Mouse (Mus musculus) limb, embryonic 15.5 days (tissue): Measurements from ENCODE around the gene Polr1c. TPM values are rescaled to one million over a fixed set of nuclear protein-coding genes. Genes with fewer than 3 reads are reported as not detected.

Experiments used
- ATAC-seq: fragments of 200-750 bp; cut with Nextera tagmentation; 2 replicates; pipeline ENCODE4 v1.8.0; 2017; ENCODE audit warnings: low read depth, moderate TSS enrichment; ENCODE audit not compliant: insufficient number of reproducible peaks, low FRiP score, low TSS enrichment
- H3K27ac ChIP-seq: fragments of 300-500 bp; sonication (generic); 2 replicates; pipeline ENCODE4 v1.5.1; 2015; ENCODE audit warnings: moderate library complexity, mild to moderate bottlenecking, inconsistent platforms
- H3K27me3 ChIP-seq: fragments of 300-500 bp; sonication (generic); 2 replicates; pipeline ENCODE4 v1.6.1; 2015; ENCODE audit warnings: inconsistent platforms
- H3K36me3 ChIP-seq: fragments of 300-500 bp; sonication (generic); 2 replicates; pipeline ENCODE4 v1.6.1; 2015; ENCODE audit warnings: inconsistent platforms
- H3K4me1 ChIP-seq: fragments of 300-500 bp; sonication (generic); 2 replicates; pipeline ENCODE4 v1.6.1; 2015; ENCODE audit warnings: inconsistent platforms
- H3K4me2 ChIP-seq: fragments of 300-500 bp; sonication (generic); 2 replicates; pipeline ENCODE4 v1.6.1; 2015; ENCODE audit warnings: mild to moderate bottlenecking, inconsistent platforms
- H3K4me3 ChIP-seq: fragments of 300-500 bp; sonication (generic); 2 replicates; pipeline ENCODE4 v1.5.1; 2015; ENCODE audit warnings: mild to moderate bottlenecking, inconsistent platforms
- H3K9ac ChIP-seq: fragments of 300-500 bp; sonication (generic); 2 replicates; pipeline ENCODE4 v1.6.1; 2015; ENCODE audit warnings: inconsistent platforms
- H3K9me3 ChIP-seq: fragments of 300-500 bp; sonication (generic); 2 replicates; pipeline ENCODE4 v1.6.1; 2016; ENCODE audit warnings: inconsistent platforms
- WGBS: fragments of 180-500 bp; shearing (Covaris S2); methylation state at CpG from one replicate; pipeline ENCODE4 v1.1.7; 2015; 5-methylcytosine and 5-hydroxymethylcytosine counted together
- polyA plus RNA-seq: library from polyadenylated mRNA; unstranded; fragments of >200 nt; fragmentation: Nextera tagmentation; extraction: Ambion mirVana; gene quantifications from 2 replicates; pipeline ENCODE4 v1.2.1, GENCODE M21; 2015

Gene Polr1c
- polyA plus RNA-seq, 1 experiment from 2014 or later, result 76.5 TPM

DNA sequence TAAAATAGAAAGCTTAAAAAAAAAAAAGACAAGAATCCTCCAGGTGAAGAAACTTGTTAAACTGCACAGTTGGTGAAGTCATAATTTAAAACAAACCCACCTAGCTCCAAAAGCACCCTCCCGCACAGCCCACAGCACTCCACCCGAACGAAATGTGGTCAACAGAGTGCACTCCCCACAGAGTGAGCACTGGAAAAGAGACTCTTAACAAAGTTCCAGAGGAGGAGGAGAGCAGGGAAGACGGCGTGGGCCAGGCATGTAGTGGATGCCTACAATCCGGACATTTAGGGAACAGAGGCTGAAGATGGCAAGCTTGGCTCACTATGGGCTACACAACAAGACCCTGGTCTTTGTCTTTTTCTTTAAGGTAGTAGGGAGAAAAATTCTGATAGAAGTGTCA lies 27.2 kb upstream of the Polr1c start:
- Histone ChIP-seq H3K4me1 (peaks cover 37% of the 10 kb centered on the region), H3K4me3 (no peak overlapping the region), H3K9me3 (no peaks in the 10 kb centered on the region), H3K4me2 (no peak overlapping the region), H3K27me3 (no peaks in the 10 kb centered on the region), H3K27ac (no peak overlapping the region), H3K36me3 (peaks cover 47% of the 10 kb centered on the region), H3K9ac (no peak overlapping the region)
- WGBS, result 68% methylated on average over 6 of the region's 6 CpGs
- ATAC-seq, result no peak

DNA sequence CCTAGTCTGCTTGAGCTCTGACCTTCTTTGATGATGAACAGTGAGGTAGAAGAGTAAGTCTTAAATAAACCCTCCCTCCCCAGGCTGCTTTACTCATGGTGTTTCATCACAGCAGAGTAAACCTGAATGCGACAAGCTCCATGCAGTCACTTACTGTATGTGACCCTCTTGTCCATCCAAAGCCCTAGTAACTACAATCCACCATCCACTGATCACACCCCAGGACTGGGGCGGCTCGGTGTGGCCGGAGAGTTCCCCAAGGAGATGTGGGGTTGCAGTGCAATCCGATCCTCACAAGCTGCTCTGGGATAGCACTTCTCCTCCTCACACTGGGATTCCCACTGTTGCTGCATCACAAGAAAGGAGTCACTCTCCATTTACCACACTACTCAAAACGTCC lies 26.6 kb upstream of the Polr1c start:
- Histone ChIP-seq H3K4me2 (no peak overlapping the region), H3K27ac (peak overlapping the region; percentile 63), H3K4me1 (peaks cover 42% of the 10 kb centered on the region), H3K27me3 (no peaks in the 10 kb centered on the region), H3K36me3 (peaks cover 49% of the 10 kb centered on the region), H3K4me3 (no peak overlapping the region), H3K9me3 (no peaks in the 10 kb centered on the region), H3K9ac (no peak overlapping the region)
- no peak for ATAC-seq
- WGBS, result 64% methylated on average over 6 of the region's 6 CpGs

DNA sequence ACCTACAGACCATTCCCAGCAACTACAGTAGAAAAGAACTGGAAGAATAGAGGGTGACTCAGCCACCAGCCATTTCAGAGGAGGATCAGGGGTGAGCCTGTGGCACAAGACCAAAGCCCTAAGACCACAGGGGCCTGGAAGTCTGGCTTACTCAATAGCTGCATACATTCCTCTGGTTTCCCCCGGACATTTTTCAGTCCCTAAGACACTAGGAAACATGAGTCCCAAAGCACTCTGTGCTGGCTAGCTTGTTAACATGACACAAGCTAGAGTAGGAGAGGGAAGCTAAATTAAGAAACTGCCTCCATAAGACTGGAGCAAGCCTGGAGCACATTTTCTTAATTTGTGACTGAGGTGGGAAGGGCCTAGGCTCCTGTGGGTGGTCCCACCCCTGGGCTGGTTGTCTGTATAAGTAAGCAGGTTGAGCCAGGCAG lies 26.0 kb upstream of the Polr1c start:
- peaks cover 42% of the 10 kb centered on the region for H3K4me1 ChIP-seq
- H3K36me3 ChIP-seq, result peaks cover 52% of the 10 kb centered on the region
- H3K4me3 ChIP-seq, result no peak overlapping the region
- H3K27me3 ChIP-seq, result no peaks in the 10 kb centered on the region
- WGBS, result 17% methylated on average over 1 of the region's 1 CpGs
- H3K4me2 ChIP-seq, result no peak overlapping the region
- no peaks in the 10 kb centered on the region for H3K9me3 ChIP-seq
- ATAC-seq, result peak; percentile 53
- no peak overlapping the region for H3K9ac ChIP-seq
- peak overlapping the region; percentile 63 for H3K27ac ChIP-seq

DNA sequence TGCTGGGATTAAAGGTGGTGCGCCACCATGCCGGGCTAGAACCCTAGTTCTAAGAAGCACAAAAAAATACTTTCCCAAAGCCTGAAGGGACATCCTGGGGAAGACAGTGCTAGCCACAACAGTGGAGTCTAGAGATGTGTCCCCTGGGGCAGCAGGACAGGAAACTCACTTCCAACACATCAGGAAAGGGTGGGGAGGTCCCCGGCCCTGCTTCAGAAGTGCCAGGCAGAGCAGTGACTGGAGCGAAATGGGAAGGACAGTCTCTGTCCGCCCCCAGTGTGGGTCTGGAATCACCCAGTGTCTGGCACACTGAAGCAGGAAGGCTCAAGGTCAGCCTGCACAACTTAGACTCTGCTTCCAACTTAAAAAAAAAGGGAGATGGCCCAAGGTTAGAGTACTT lies 24.8 kb upstream of the Polr1c start:
- H3K27me3 ChIP-seq, result no peaks in the 10 kb centered on the region
- peaks cover 57% of the 10 kb centered on the region for H3K36me3 ChIP-seq
- H3K4me3 ChIP-seq, result no peak overlapping the region
- H3K4me2 ChIP-seq, result no peak overlapping the region
- peaks cover 32% of the 10 kb centered on the region for H3K4me1 ChIP-seq
- WGBS, result 77% methylated on average over 5 of the region's 5 CpGs
- H3K9me3 ChIP-seq, result no peaks in the 10 kb centered on the region
- ATAC-seq, result no peak
- H3K27ac ChIP-seq, result no peak overlapping the region
- H3K9ac ChIP-seq, result no peak overlapping the region

DNA sequence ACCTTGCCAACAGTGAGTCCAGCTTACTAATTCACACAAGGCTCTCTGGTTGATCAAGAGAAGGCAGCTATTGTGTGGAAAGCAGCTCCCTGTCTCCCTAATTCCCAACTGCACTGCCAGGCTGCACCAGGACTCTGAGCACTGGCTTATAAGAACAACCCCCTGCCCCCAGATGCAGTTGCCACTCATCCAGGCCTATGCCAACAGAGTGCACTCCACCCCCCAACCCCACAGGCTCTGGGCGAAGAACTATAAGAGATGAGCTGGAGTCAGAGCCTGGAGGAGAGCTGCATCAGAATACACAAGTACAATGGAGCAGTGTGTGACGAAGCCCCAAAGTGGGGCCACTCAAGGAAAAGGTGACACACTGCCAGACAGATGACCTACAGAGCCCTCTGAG lies 24.2 kb upstream of the Polr1c start:
- Histone ChIP-seq H3K27ac (no peak overlapping the region), H3K27me3 (no peaks in the 10 kb centered on the region), H3K4me3 (no peak overlapping the region), H3K4me1 (peaks cover 28% of the 10 kb centered on the region), H3K9me3 (no peaks in the 10 kb centered on the region), H3K36me3 (peaks cover 58% of the 10 kb centered on the region), H3K9ac (no peak overlapping the region), H3K4me2 (no peak overlapping the region)
- 91% methylated on average over 2 of the region's 2 CpGs for WGBS
- no peak for ATAC-seq

DNA sequence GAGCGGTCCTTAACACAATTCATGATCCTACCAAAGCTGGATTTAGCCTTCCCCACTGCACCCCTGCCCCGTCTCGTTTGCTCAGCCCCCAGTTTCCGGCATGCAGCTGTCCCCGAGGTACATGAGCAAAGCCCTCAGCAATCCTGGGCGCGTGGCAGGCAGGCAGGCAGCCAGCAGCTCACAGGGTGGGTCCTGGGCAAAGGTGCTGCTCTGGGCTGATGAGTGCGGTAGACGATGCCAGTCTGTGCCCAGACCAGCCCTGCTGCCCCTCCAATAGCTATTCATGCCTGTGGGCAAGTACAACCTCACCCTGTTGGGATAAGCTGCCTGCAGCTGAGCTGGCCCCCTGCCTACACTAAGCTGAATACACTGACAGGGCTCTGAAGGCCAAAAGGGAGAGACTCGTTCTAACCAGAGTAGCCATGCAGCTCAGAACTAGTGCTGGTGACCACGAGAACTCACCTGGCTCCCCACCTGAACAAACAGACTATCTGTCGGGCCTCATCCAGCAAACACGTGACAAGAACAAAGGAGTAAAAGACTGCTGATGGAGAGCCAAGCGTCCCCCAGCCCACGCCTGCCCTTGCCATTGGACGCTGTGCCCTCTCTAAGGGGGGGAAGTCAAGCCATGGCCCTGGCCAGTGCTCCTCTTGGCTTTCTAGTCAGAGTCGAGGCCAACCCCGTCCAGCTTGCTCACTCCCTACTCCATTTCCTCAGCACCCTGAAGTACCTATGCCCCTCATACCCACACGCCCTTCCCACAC lies 22.1 kb upstream of the Polr1c start:
- Histone ChIP-seq H3K36me3 (peaks cover 63% of the 10 kb centered on the region), H3K4me2 (no peak overlapping the region), H3K4me1 (peaks cover 37% of the 10 kb centered on the region), H3K9ac (no peak overlapping the region), H3K9me3 (no peaks in the 10 kb centered on the region), H3K27ac (peak overlapping the region; percentile 47), H3K4me3 (no peak overlapping the region), H3K27me3 (no peaks in the 10 kb centered on the region)
- no peak for ATAC-seq
- WGBS, result 79% methylated on average over 19 of the region's 19 CpGs

DNA sequence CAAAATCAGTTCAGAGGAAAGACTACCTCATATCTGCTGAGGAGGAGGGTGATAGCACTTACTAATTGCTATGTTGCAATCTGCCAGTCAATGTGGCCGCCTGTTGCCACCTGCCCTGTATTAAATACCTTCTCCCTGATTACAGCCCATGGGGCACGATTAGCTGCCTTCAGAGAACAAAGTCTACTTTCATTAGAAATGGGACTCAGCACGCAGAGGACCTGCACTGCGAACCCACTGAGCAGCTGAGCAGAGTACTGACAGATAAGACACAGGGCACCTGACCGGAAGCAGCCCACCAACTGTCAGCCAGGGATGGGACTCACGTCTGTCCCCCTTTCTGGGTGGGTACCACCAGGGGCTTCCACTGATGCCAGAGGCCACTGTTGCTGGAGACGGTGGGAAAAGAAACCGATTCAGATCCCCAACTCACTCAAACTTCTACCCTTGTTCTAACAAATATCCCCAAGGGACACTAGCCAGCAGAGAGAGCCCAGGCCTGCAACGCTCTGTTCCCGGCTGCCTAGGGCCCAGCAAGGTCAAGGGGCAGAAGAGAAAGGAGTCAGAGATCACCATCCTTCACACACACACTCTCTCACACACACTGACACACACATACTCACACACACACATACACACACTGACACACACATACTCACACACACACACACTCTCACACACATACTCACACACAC lies 20.3 kb upstream of the Polr1c start:
- Histone ChIP-seq H3K27ac (peak overlapping the region; percentile 11; the same call in 1 of the 2 replicates), H3K9ac (no peak overlapping the region), H3K4me1 (peaks cover 26% of the 10 kb centered on the region), H3K4me3 (no peak overlapping the region), H3K4me2 (no peak overlapping the region), H3K36me3 (peaks cover 77% of the 10 kb centered on the region), H3K27me3 (no peaks in the 10 kb centered on the region), H3K9me3 (no peaks in the 10 kb centered on the region)
- ATAC-seq, result no peak
- WGBS, result 76% methylated on average over 10 of the region's 10 CpGs

DNA sequence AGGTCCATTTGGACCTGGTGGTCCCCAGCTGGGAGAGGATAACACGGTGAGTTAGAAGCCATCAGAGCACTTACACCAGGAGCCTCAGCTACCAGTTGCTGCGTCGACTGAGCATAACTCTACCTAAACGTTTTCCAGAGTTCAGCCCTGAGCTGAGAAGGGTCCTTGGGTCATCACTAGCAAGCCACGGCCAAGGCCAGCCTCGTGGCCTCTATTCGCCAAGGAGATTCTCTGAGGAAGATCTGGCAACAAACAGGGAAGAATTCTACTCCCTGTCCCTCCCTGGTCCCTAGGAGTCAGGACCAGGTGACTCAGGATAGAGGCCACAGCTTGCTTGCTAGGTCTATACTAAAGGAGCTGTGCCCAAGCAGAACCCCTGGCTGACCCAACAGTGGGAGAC lies 19.7 kb upstream of the Polr1c start:
- WGBS, result 70% methylated on average over 7 of the region's 7 CpGs

DNA sequence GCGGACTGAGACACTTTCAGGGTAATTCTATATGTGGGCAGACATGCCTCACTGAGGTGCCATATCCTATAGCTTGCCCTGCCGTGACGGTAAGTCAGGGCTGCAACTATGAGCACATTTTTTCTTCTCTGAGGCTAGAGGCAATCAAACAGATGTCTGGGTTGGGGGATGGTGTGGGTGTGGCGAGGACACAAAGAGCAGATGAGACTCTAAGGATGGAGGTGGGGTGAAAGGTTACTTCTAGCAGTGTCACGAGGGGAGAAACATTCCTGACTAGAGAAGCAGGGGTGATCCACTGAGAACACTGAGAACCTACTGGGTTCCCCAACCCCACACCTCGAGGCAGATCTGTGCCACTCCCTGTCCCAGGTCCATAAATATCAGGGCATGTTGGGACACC lies 19.1 kb upstream of the Polr1c start:
- H3K9ac ChIP-seq, result no peak overlapping the region
- H3K4me3 ChIP-seq, result no peak overlapping the region
- no peaks in the 10 kb centered on the region for H3K9me3 ChIP-seq
- peak overlapping the region; percentile 34; the same call in 1 of the 2 replicates for H3K27ac ChIP-seq
- WGBS, result 44% methylated on average over 6 of the region's 6 CpGs
- H3K4me2 ChIP-seq, result no peak overlapping the region
- ATAC-seq, result no peak
- H3K4me1 ChIP-seq, result peaks cover 26% of the 10 kb centered on the region
- H3K27me3 ChIP-seq, result no peaks in the 10 kb centered on the region
- peaks cover 83% of the 10 kb centered on the region for H3K36me3 ChIP-seq

More for the DNA sequence above, 19.7 kb upstream of the Polr1c start:
- Histone ChIP-seq H3K27ac (0 out of 2 replicates have a peak overlapping the region, but pooled peaks have one; percentile 12), H3K27me3 (no peaks in the 10 kb centered on the region), H3K4me2 (no peak overlapping the region), H3K4me1 (peaks cover 26% of the 10 kb centered on the region), H3K36me3 (peaks cover 81% of the 10 kb centered on the region), H3K4me3 (no peak overlapping the region), H3K9me3 (no peaks in the 10 kb centered on the region), H3K9ac (no peak overlapping the region)
- ATAC-seq, result no peak

DNA sequence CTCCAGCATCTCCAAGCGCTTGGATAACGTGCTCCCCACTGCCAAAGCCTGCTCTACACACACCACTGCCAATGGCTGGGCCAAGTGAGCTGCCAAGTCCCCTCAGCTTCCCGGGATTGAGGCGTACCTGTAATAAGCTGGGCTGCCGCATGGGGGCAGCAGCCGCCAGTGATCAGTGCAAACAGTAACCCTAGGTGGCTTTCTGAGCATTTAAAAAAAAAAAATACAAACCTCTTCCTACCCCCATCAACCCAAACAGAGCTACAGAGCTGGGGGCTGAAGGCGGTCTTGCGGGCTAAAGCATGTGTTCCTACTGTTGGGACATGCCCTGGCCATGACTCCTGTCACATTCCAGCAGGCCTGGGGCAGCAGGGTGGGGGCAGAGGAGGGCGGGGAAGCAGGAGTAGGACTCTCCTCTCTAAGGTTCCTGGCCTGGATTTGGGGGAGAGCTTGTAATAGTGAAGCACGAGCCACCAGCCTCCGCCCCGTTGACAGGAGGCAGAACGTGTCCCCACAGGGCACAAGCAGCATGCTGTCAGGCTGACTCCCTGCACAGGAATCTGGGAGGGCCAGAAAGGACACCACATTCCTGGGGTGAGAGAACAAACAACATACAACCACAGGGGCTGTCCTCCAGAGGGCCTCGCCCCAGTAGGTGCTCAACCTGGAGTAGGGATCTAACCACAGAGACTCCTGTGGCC lies 18.2 kb upstream of the Polr1c start:
- peak; percentile 48 for ATAC-seq
- no peak overlapping the region for H3K9ac ChIP-seq
- H3K36me3 ChIP-seq, result peaks cover 83% of the 10 kb centered on the region

DNA sequence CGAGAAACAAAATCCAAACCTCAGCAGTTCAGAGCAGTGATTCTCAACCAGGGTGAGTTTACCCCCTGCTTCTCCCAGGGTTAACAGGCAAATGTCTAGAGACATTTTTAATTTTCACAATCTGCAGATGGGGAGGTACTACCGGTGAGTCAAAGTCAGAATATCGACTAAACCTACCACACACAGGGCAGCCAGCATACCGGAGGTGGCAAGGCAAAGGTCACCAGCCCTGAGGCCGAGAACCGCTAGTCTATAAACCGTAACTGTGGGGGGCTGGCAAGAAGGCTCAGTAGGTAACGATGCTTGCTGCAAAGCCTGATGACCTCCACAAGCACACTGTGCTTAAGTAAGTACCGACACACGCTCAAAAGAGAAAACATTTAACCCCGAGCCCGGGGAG lies 17.6 kb upstream of the Polr1c start:
- no peaks in the 10 kb centered on the region for H3K9me3 ChIP-seq
- 63% methylated on average over 12 of the region's 12 CpGs for WGBS
- no peak overlapping the region for H3K9ac ChIP-seq
- no peak overlapping the region for H3K4me2 ChIP-seq
- ATAC-seq, result no peak
- H3K4me1 ChIP-seq, result peaks cover 23% of the 10 kb centered on the region
- no peak overlapping the region for H3K4me3 ChIP-seq
- H3K27me3 ChIP-seq, result no peaks in the 10 kb centered on the region
- H3K36me3 ChIP-seq, result peaks cover 83% of the 10 kb centered on the region
- 0 out of 2 replicates have a peak overlapping the region, but pooled peaks have one; percentile 57 for H3K27ac ChIP-seq

More for the DNA sequence above, 18.2 kb upstream of the Polr1c start:
- Histone ChIP-seq H3K27me3 (no peaks in the 10 kb centered on the region), H3K4me2 (no peak overlapping the region), H3K4me1 (peaks cover 26% of the 10 kb centered on the region), H3K4me3 (no peak overlapping the region), H3K27ac (0 out of 2 replicates have a peak overlapping the region, but pooled peaks have one; percentile 57), H3K9me3 (no peaks in the 10 kb centered on the region)
- WGBS, result 21% methylated on average over 14 of the region's 14 CpGs
